Mouse (Mus musculus) ES-Bruce4 (cell line): ENCODE measurements at regions not wholly inside any gene's neighbourhood (a gene's known extent, or its start where the extent isn't known, plus 50 kb on each side); places are given as distances from the start of the nearest gene placed in this dataset.
A peak's percentile ranks its signal among the peaks of the same experiment; 100 is the strongest.
"Not testable (repeated sequence)": the region's sequence is repeated elsewhere in the genome, so short reads cannot be mapped to it uniquely, and the experiment has no call there.

ENCODE experiments used
- H3K27ac ChIP-seq: 2 replicates; pipeline ENCODE4 v1.5.1; 2012; ENCODE audit warnings: low read length, inconsistent platforms; ENCODE audit not compliant: insufficient read depth
- H3K27me3 ChIP-seq: 2 replicates; pipeline ENCODE4 v1.6.1; 2012; ENCODE audit warnings: mild to moderate bottlenecking, low read length, inconsistent platforms; ENCODE audit not compliant: control insufficient read depth, poor library complexity, insufficient read depth, severe bottlenecking
- H3K36me3 ChIP-seq: 2 replicates; pipeline ENCODE4 v1.6.1; 2012; ENCODE audit warnings: inconsistent platforms, mild to moderate bottlenecking, low read length, moderate library complexity; ENCODE audit not compliant: control insufficient read depth, poor library complexity, insufficient read depth, severe bottlenecking
- H3K4me1 ChIP-seq: one replicate; pipeline ENCODE4 v1.8.1; 2011; ENCODE audit warnings: low read length; ENCODE audit not compliant: control insufficient read depth, insufficient read depth
- H3K4me3 ChIP-seq: 2 replicates; pipeline ENCODE4 v1.5.1; 2011; ENCODE audit warnings: low read depth, mild to moderate bottlenecking, low read length
- H3K9ac ChIP-seq: 2 replicates; pipeline ENCODE4 v1.6.1; 2012; ENCODE audit warnings: low read depth, mild to moderate bottlenecking, inconsistent platforms; ENCODE audit not compliant: poor library complexity, severe bottlenecking
- H3K9me3 ChIP-seq: replicated peaks from 2 replicates; pipeline ENCODE4 v1.6.1; 2012; ENCODE audit warnings: mild to moderate bottlenecking, low read length, inconsistent platforms; ENCODE audit not compliant: control insufficient read depth, poor library complexity, insufficient read depth, severe bottlenecking

- H3K27ac ChIP-seq, H3K27me3 ChIP-seq, H3K36me3 ChIP-seq, H3K4me1 ChIP-seq, H3K9me3 ChIP-seq, H3K9ac ChIP-seq: not testable (repeated sequence)
- H3K4me3 ChIP-seq = peak overlapping the region; percentile 52
Observed at GRCm38 (mm10) chr12:22156467-22157037, 739.1 kb upstream of the Ywhaq start.

- not testable (repeated sequence) for H3K27me3 ChIP-seq, H3K9ac ChIP-seq, H3K4me1 ChIP-seq, H3K36me3 ChIP-seq, H3K9me3 ChIP-seq, H3K4me3 ChIP-seq, H3K27ac ChIP-seq
Observed at GRCm38 (mm10) chr12:22155341-22155740, 737.9 kb upstream of the Ywhaq start.
